Mouse (Mus musculus) urinary bladder, adult 18-20 months (tissue): ENCODE measurements at regions not wholly inside any gene's neighbourhood (a gene's known extent, or its start where the extent isn't known, plus 50 kb on each side); places are given as distances from the start of the nearest gene placed in this dataset.
"Not testable (repeated sequence)": the region's sequence is repeated elsewhere in the genome, so short reads cannot be mapped to it uniquely, and the experiment has no call there.

Experiments
- DNase-seq, 2 experiments: peaks; one replicate each; pipeline ENCODE4 v3.0.0; 2022; ENCODE audit warnings: low spot score in 2 of 2, mixed read lengths in 2 of 2

- no peak for DNase-seq
These were observed 826.2 kb upstream of the 4930452B06Rik start for GRCm38 (mm10) chr14:9492228-9492627.

- no peak for DNase-seq
These were observed 822.5 kb upstream of the 4930452B06Rik start for GRCm38 (mm10) chr14:9488585-9488984.

- DNase-seq: no peak
These were observed 812.9 kb upstream of the 4930452B06Rik start for GRCm38 (mm10) chr14:9478981-9479380.

GRCm38 (mm10) chr14:9475169-9475568, 809.1 kb upstream of the 4930452B06Rik start:
- DNase-seq: peak in 1 of 2 experiments; percentile 62

- no peak for DNase-seq
These were observed 803.6 kb upstream of the 4930452B06Rik start for GRCm38 (mm10) chr14:9469686-9470085.

GRCm38 (mm10) chr14:9468654-9469053, 802.6 kb upstream of the 4930452B06Rik start:
- DNase-seq: no peak

- no peak for DNase-seq
These were observed 801.8 kb upstream of the 4930452B06Rik start for GRCm38 (mm10) chr14:9467690-9468458.

- DNase-seq: no peak
These were observed 794.0 kb upstream of the 4930452B06Rik start for GRCm38 (mm10) chr14:9460006-9460405.

- no peak for DNase-seq
These were observed 792.8 kb upstream of the 4930452B06Rik start for GRCm38 (mm10) chr14:9458856-9459255.

GRCm38 (mm10) chr14:9457801-9458495, 791.9 kb upstream of the 4930452B06Rik start:
- DNase-seq: no peak

GRCm38 (mm10) chr14:9455986-9456385, 789.9 kb upstream of the 4930452B06Rik start:
- DNase-seq: no peak

GRCm38 (mm10) chr14:9449942-9450341, 783.9 kb upstream of the 4930452B06Rik start:
- DNase-seq: no peak

- DNase-seq: no peak
These were observed 771.9 kb upstream of the 4930452B06Rik start for GRCm38 (mm10) chr14:9437896-9438295.

GRCm38 (mm10) chr14:9435136-9435535, 769.1 kb upstream of the 4930452B06Rik start:
- no peak for DNase-seq

GRCm38 (mm10) chr14:9433081-9433590, 767.1 kb upstream of the 4930452B06Rik start:
- DNase-seq: no peak

GRCm38 (mm10) chr14:9431798-9432197, 765.8 kb upstream of the 4930452B06Rik start:
- DNase-seq: no peak

GRCm38 (mm10) chr14:9411822-9412403, 745.9 kb upstream of the 4930452B06Rik start:
- no peak for DNase-seq

GRCm38 (mm10) chr14:9403688-9404087, 737.6 kb upstream of the 4930452B06Rik start:
- no peak for DNase-seq

GRCm38 (mm10) chr14:9400861-9401260, 734.8 kb upstream of the 4930452B06Rik start:
- no peak for DNase-seq

- peak; percentile 59 to 64 for DNase-seq
These were observed 727.3 kb upstream of the 4930452B06Rik start for GRCm38 (mm10) chr14:9393271-9393771.

GRCm38 (mm10) chr14:9389878-9390536, 724.0 kb upstream of the 4930452B06Rik start:
- not testable (repeated sequence) for DNase-seq

GRCm38 (mm10) chr14:9389180-9389579, 723.1 kb upstream of the 4930452B06Rik start:
- DNase-seq: peak; percentile 7 to 20
